Mouse (Mus musculus) cortical plate, adult 2 months (tissue): Measurements from ENCODE around the gene Tbx19.

Source experiments
- CTCF ChIP-seq: fragments of 200-500 bp; IDR thresholded peaks from 2 replicates; pipeline ENCODE4 v1.5.1; 2011; ENCODE audit warnings: mild to moderate bottlenecking, control low read depth, low read length; ENCODE audit not compliant: insufficient read depth; ENCODE audit errors: extremely low read depth
- POLR2A ChIP-seq: fragments of 200-500 bp; IDR thresholded peaks from 2 replicates; pipeline ENCODE4 v1.6.1; 2011; ENCODE audit warnings: mild to moderate bottlenecking, low read length, control low read depth; ENCODE audit not compliant: insufficient read depth; ENCODE audit errors: extremely low read depth

DNA sequence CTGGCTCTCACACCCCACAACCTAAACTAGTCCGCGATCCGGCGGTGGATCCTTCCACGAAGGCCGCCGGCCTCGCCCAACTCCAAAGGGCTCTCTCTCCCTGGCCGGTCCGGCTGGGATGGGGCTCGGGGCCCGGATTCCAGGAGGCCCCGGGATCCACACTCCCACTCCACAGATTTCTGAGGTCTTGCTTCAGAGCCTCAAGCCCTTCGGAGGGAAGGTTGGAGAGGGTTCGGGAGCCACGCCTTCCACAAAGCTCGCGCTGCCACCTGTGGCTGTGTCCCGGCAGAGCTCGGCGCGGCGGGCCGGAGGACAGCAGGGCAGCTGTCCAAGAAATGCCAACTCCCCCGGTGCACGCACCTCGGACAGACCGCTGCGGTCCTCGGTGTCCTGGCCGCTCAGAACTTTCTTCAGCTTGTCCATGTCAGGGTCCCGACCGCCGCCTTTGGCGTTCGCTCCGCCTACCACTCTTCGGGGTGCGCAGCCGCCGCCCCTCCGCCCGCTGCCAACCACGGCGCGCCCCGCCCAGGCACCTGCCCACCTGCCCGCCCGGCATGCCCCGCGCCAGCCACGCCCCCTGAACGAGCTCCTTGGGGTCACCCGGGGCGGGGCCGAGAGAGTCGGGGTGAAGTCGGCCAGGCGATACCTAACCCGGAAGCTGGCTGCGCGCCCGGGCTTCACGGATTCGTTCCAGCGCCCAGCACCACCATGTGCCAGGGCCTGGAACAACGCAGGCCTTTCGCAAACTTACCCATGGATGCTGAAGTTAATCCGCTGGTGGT, 33.5 kb upstream of the Tbx19 start, which contains the start of gene Sft2d2:
- TF ChIP-seq POLR2A (no peak), CTCF (no peak)
